Mouse (Mus musculus) E14TG2a.4 (cell line): ENCODE measurements at regions not wholly inside any gene's neighbourhood (a gene's known extent, or its start where the extent isn't known, plus 50 kb on each side); places are given as distances from the start of the nearest gene placed in this dataset.

Source experiments
- CTCF ChIP-seq: conservative IDR thresholded peaks from 2 replicates; pipeline ENCODE4 v1.5.1; 2014; ENCODE audit warnings: low read length
- NANOG ChIP-seq: IDR thresholded peaks from 2 replicates; pipeline ENCODE4 v1.6.1; 2014; ENCODE audit warnings: borderline replicate concordance, low read length, mixed read lengths
- POU5F1 ChIP-seq: IDR thresholded peaks from 2 replicates; pipeline ENCODE4 v1.6.1; 2014; ENCODE audit warnings: low read length, borderline replicate concordance

DNA sequence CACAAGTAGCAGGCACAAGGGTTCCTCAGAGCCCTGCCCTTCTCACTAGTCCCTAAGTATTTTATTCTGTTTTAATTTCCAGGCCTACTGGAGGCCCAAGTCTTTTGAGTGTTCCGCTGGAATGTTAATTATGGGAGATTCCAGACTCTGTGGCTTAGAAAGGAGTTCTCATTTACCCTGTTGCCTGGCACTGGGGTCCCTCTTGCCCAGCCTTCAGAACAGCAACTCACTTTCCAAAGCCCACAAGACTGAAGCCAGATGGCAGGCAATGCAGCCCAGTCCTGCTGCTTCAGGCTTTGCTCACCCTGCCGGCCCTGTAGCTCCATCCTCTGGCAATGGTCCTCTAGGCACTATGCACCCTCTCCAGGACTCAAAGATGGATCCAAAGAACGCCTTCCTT is 84.5 kb upstream of the Lmo4 start:
- TF ChIP-seq CTCF, result no peak
- TF ChIP-seq POU5F1, result no peak
- no peak for TF ChIP-seq NANOG
